Mouse (Mus musculus) megakaryocyte-erythroid progenitor cell, adult 5-6 weeks (primary cell): ENCODE measurements around the gene Itpr1. TPM values are rescaled to one million over a fixed set of nuclear protein-coding genes. Genes with fewer than 3 reads are reported as not detected.

Source experiments
- ATAC-seq: replicated peaks from 2 replicates; pipeline ENCODE4 v1.8.0; 2016; ENCODE audit warnings: mild to moderate bottlenecking, inconsistent platforms; ENCODE audit not compliant: severe bottlenecking, poor library complexity, low FRiP score, low TSS enrichment
- total RNA-seq, 2 experiments: library from RNA; stranded (forward) in 1 of 2; stranded (reverse) in 1 of 2; fragments of 200-1000, 215-1000 nt in 1 of 2; fragments of >200 nt in 1 of 2; fragmentation: Nextera tagmentation in 1 of 2; gene quantifications; 2 replicates each; pipeline ENCODE4 v1.2.3; 2014 to 2017

The Itpr1 gene
- total RNA-seq, 2 experiments from 2014 or later = 24.8 to 57.6 TPM

GRCm38 (mm10) chr6:108517241-108517981, 304.5 kb downstream of the Itpr1 start:
- ATAC-seq = peak; percentile 47

- peak; percentile 28 for ATAC-seq
Measured at GRCm38 (mm10) chr6:108517986-108518385, 305.1 kb downstream of the Itpr1 start.

GRCm38 (mm10) chr6:108518552-108518951, 305.7 kb downstream of the Itpr1 start:
- ATAC-seq = no peak

- ATAC-seq = no peak
Measured at GRCm38 (mm10) chr6:108519327-108519726, 306.4 kb downstream of the Itpr1 start.

- no peak for ATAC-seq
Measured at GRCm38 (mm10) chr6:108523956-108524616, 311.2 kb downstream of the Itpr1 start.

GRCm38 (mm10) chr6:108524617-108525010, 311.7 kb downstream of the Itpr1 start:
- ATAC-seq = no peak

- ATAC-seq = no peak
Measured at GRCm38 (mm10) chr6:108527560-108527959, 314.7 kb downstream of the Itpr1 start.

- ATAC-seq = no peak
Measured at GRCm38 (mm10) chr6:108527993-108528392, 315.1 kb downstream of the Itpr1 start.

- peak; percentile 89 for ATAC-seq
Measured at GRCm38 (mm10) chr6:108529150-108529549, 316.3 kb downstream of the Itpr1 start.

GRCm38 (mm10) chr6:108530781-108531323, 318.0 kb downstream of the Itpr1 start:
- no peak for ATAC-seq

- ATAC-seq = peak; percentile 61
Measured at GRCm38 (mm10) chr6:108531324-108532311, 318.7 kb downstream of the Itpr1 start.

GRCm38 (mm10) chr6:108532486-108533179, 319.7 kb downstream of the Itpr1 start:
- ATAC-seq = no peak

- no peak for ATAC-seq
Measured at GRCm38 (mm10) chr6:108534139-108534538, 321.2 kb downstream of the Itpr1 start.

- no peak for ATAC-seq
Measured at GRCm38 (mm10) chr6:108534596-108534995, 321.7 kb downstream of the Itpr1 start.

- no peak for ATAC-seq
Measured at GRCm38 (mm10) chr6:108535309-108535708, 322.4 kb downstream of the Itpr1 start.

- peak; percentile 51 for ATAC-seq
Measured at GRCm38 (mm10) chr6:108536546-108537317, 323.8 kb downstream of the Itpr1 start.

- no peak for ATAC-seq
Measured at GRCm38 (mm10) chr6:108538406-108538805, 325.5 kb downstream of the Itpr1 start.

- ATAC-seq = no peak
Measured at GRCm38 (mm10) chr6:108540441-108540840, 327.5 kb downstream of the Itpr1 start.
